Mouse (Mus musculus): ENCODE measurements at regions not wholly inside any gene's neighbourhood (a gene's known extent, or its start where the extent isn't known, plus 50 kb on each side); places are given as distances from the start of the nearest gene placed in this dataset.

GRCm38 (mm10) chr4:142863939-142864338 is 348.9 kb downstream of the Prdm2 start:
- no peak for DNase-seq (ENCODE audit: low spot score)

DNA sequence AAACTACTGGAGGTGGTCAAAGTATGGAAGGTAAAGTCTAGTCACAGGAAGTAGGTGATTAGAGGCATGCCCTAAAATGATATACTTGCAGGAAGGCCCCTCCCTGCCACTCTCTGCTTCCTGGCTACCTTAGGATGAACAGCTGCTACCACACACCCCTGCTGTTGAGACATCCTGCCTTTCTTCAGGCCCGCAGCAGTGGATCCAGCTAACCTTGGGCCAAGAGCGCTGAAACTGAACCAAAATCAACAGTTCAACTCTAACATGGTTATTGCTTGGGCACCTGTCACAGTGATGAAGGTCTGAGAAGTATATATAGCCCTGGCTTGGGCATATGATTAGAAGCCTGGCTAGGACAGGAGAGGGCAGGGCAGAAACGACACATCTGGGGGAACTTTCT is 352.4 kb downstream of the Prdm2 start:
- DNase-seq (ENCODE audit: low spot score) = no peak

GRCm38 (mm10) chr4:142856626-142857025 is 356.2 kb downstream of the Prdm2 start:
- DNase-seq (ENCODE audit: low spot score) = no peak

DNA sequence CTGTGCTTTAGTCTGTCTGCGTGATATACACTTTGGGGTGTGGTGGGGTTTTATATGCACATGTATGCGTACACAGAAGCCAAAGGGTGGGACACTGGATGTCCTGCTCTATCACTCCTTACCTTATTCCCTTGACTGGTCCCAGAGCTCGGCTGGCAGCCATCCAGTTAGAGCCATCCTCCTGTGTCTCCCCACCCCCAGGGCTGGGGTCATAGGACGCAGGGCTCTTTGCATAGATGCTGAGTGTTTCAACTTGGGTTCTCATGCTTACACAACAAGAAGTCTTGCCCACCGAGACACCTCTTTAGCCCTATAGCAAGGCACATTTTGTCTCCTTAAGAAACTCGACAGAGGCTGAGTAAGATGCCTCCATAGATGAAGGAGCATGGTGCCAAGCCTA is 357.2 kb downstream of the Prdm2 start:
- no peak for DNase-seq (ENCODE audit: low spot score)

GRCm38 (mm10) chr4:142853924-142854323 is 358.9 kb downstream of the Prdm2 start:
- no peak for DNase-seq (ENCODE audit: low spot score)

- DNase-seq (ENCODE audit: low spot score) = no peak
These were observed 367.6 kb downstream of the Prdm2 start for GRCm38 (mm10) chr4:142845066-142845696.

DNA sequence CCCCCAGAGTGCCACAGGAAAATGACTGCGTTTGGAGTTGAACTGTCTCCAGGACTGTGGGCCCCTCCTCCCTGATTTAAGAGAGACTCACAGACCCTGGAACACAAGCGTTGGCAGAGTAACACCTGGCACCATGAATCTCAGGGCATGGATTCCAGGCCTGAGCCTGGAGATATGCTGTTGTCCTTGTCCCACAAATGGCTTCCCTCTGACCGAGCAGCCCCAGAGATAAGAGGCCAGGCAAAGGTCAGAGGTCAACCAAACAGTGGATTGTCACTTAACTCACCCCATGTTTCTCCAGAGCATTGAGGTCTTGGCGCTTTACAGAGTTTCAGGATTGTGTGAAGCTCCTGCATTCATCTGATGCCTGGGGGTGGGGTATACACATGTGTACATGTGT is 373.3 kb downstream of the Prdm2 start:
- DNase-seq (ENCODE audit: low spot score) = no peak

- DNase-seq (ENCODE audit: low spot score) = no peak
These were observed 374.3 kb downstream of the Prdm2 start for GRCm38 (mm10) chr4:142838363-142838964.

GRCm38 (mm10) chr4:142837636-142838035 is 375.2 kb downstream of the Prdm2 start:
- DNase-seq (ENCODE audit: low spot score) = no peak

GRCm38 (mm10) chr4:142829711-142830110 is 383.1 kb downstream of the Prdm2 start:
- no peak for DNase-seq (ENCODE audit: low spot score)

DNA sequence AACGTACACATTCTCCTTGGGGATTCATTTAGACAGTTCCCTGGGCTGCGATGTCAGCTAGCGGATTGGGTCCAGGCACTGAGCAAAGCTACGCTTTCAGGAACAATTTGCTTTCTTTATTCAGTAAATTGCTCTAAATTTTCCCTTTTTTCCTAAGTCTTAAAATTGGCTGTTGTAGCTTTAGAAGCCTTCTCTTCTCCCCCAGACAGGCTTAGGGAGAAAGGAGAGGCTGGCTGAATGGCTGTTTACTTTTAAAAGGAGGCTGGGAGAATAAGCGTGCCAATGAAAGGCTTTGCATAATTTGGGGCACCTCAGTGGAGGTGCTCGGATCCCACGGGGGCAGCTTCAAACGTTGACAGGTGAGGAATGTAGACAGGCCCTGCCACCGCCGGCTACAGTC is 383.8 kb downstream of the Prdm2 start:
- no peak for DNase-seq (ENCODE audit: low spot score)

GRCm38 (mm10) chr4:142826250-142826893 is 386.4 kb downstream of the Prdm2 start:
- DNase-seq (ENCODE audit: low spot score) = no peak

GRCm38 (mm10) chr4:142825786-142826185 is 387.0 kb downstream of the Prdm2 start:
- no peak for DNase-seq (ENCODE audit: low spot score)

GRCm38 (mm10) chr4:142818440-142818839 is 394.4 kb downstream of the Prdm2 start:
- DNase-seq (ENCODE audit: low spot score) = no peak

- no peak for DNase-seq (ENCODE audit: low spot score)
These were observed 395.8 kb downstream of the Prdm2 start for GRCm38 (mm10) chr4:142816986-142817385.

GRCm38 (mm10) chr4:142803819-142804218 is 409.0 kb downstream of the Prdm2 start:
- no peak for DNase-seq (ENCODE audit: low spot score)

DNA sequence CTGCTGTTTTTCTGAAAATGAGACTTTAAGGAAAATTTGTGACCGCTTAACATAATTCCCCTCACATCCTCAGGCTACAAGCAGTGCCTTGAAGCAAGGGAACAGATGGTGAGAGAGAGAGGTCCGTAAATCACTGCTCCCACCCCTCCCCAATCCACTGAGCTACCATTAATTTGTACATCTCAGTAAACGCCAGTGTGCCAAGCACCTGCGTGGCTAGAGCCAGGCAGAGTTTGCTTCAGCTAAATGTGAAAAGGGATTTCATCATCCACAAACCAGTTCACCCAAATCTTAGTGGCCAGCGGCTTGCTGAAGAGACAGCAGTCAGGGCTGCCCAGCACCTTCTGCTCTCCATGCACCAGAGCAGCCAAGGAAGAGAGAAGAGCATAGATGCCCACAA is 413.5 kb downstream of the Prdm2 start:
- DNase-seq (ENCODE audit: low spot score) = no peak

GRCm38 (mm10) chr4:142798834-142799233 is 414.0 kb downstream of the Prdm2 start:
- DNase-seq (ENCODE audit: low spot score) = no peak

- no peak for DNase-seq (ENCODE audit: low spot score)
These were observed 420.2 kb downstream of the Prdm2 start for GRCm38 (mm10) chr4:142792606-142792970.

DNA sequence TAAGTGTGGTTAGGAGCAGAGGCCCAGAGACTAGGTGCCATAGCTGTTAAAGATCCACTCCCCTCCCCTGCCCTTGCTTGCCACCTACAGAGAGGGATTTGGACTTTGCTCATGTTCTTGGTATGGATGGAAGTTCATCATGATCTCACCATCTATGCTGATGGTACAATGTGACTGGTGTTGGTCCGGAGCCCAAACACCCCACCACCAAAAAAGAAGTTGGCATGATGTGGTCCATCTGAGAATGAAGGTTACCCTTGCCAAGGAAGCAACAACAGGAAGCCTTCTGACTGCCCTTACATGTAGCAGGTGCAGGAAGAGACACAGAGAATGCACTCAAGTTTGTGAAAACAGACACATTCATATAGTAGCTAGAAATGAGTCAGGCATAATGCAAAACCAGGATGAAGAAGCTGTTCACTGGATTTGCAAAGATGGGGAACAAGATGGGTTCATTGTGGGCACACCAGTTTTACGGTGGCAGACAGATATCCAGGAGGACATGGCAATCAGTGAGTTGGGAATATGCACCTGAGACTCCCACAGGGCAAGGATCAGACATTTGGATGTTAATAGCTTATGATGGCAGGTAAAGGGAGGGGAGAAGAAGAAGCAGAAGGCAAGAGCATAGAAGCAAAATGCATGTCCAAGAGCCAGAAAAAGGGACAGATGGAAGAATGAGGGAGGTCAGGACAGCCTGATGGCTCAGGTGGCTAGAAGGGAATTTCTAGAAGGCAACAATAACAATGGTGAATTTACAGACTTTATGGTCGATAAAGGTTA is 420.8 kb downstream of the Prdm2 start:
- DNase-seq (ENCODE audit: low spot score) = no peak

GRCm38 (mm10) chr4:142789048-142789447 is 423.7 kb downstream of the Prdm2 start:
- DNase-seq (ENCODE audit: low spot score) = no peak

GRCm38 (mm10) chr4:142785386-142785785 is 427.4 kb downstream of the Prdm2 start:
- DNase-seq (ENCODE audit: low spot score) = no peak

All from urinary bladder, adult 2 months (tissue).